Comparison of ENCODE assay signal across 8 mouse cellular contexts in genomic region chr11:117118721-117119321, GRCm38 (mm10). TPM values are rescaled to one million over a fixed set of nuclear protein-coding genes. Genes with fewer than 3 reads are reported as not detected.
DNase-seq lines count a peak whose midpoint lies in the region; ATAC-seq lines count a peak whose summit lies in the region.

No protein-coding gene starts in this region.

- intact Hi-C loops in left cerebral cortex, postnatal 10 days (cut with DNase I), result loop anchor here (5.0 kb wide), 1 partner anchor 37 kb away; no protein-coding TSS in a partner anchor

- ATAC-seq in kidney, embryonic 16.5 days (ENCODE audit: low FRiP score, low TSS enrichment), result no peak
- ATAC-seq in forebrain, embryonic 14.5 days, result no peak
- no peak for ATAC-seq in midbrain, embryonic 13.5 days
- ATAC-seq in megakaryocyte-erythroid progenitor cell, adult 5-6 weeks (replicated peaks; ENCODE audit: low FRiP score, low TSS enrichment, poor library complexity, severe bottlenecking), result no peak

- H3K4me3 ChIP-seq in kidney, embryonic 16.5 days (ENCODE audit: low read length), result peak overlapping the region; percentile 21
- H3K4me3 ChIP-seq in forebrain, embryonic 14.5 days (ENCODE audit: low read depth, low read length), result no peak overlapping the region
- no peak overlapping the region for H3K4me3 ChIP-seq in midbrain, embryonic 13.5 days (replicated peaks)

- peak overlapping the region; percentile 50 for H3K9ac ChIP-seq in kidney, embryonic 16.5 days (replicated peaks; ENCODE audit: low read length)
- peak overlapping the region; percentile 21; the same call in 1 of the 2 replicates for H3K9ac ChIP-seq in forebrain, embryonic 14.5 days (ENCODE audit: low read length)
- peak overlapping the region; percentile 41 for H3K9ac ChIP-seq in midbrain, embryonic 13.5 days (replicated peaks)

- no peak for DNase-seq in kidney, adult 18-20 months
- peak; percentile 97 for DNase-seq in brain, adult 2 months (ENCODE audit: low read depth, low spot score)
- DNase-seq in forebrain, embryonic 14.5 days (ENCODE audit: low spot score), result no peak
- no peak for DNase-seq in left cerebral cortex, postnatal 10 days (ENCODE audit: extremely low spot score in 1 of 2, low spot score in 2 of 2)
- no peak for DNase-seq in frontal cortex, postnatal 36 days (ENCODE audit: low spot score in 2 of 2)

- H3K4me1 ChIP-seq in kidney, embryonic 16.5 days (ENCODE audit: insufficient read depth, low read length), result peaks cover 72% of the 10 kb centered on the region
- H3K4me1 ChIP-seq in forebrain, embryonic 14.5 days (ENCODE audit: control insufficient read depth, insufficient read depth, low read length), result peaks cover 54% of the 10 kb centered on the region
- H3K4me1 ChIP-seq in midbrain, embryonic 13.5 days (replicated peaks), result peaks cover 87% of the 10 kb centered on the region

- 47% methylated on average over 11 of the region's 11 CpGs for WGBS in kidney, embryonic 16.5 days
- 36% methylated on average over 11 of the region's 11 CpGs for WGBS in forebrain, embryonic 14.5 days
- 32% methylated on average over 11 of the region's 11 CpGs for WGBS in midbrain, embryonic 13.5 days

- H3K27me3 ChIP-seq in kidney, embryonic 16.5 days (ENCODE audit: insufficient read depth, low read length), result no peaks in the 10 kb centered on the region
- no peaks in the 10 kb centered on the region for H3K27me3 ChIP-seq in forebrain, embryonic 14.5 days (replicated peaks; ENCODE audit: control insufficient read depth, insufficient read depth, low read length)
- H3K27me3 ChIP-seq in midbrain, embryonic 13.5 days, result no peaks in the 10 kb centered on the region

- peak overlapping the region; percentile 89 for H3K27ac ChIP-seq in kidney, embryonic 16.5 days (ENCODE audit: low read length)
- H3K27ac ChIP-seq in forebrain, embryonic 14.5 days (ENCODE audit: low read depth, low read length), result 0 out of 2 replicates have a peak overlapping the region, but pooled peaks have one; percentile 49
- H3K27ac ChIP-seq in midbrain, embryonic 13.5 days, result peak overlapping the region; percentile 32; the same call in 1 of the 2 replicates

- no peaks in the 10 kb centered on the region for H3K36me3 ChIP-seq in kidney, embryonic 16.5 days (ENCODE audit: insufficient read depth, low read length)
- peaks cover 22% of the 10 kb centered on the region for H3K36me3 ChIP-seq in forebrain, embryonic 14.5 days (ENCODE audit: control insufficient read depth, insufficient read depth, low read length)
- H3K36me3 ChIP-seq in midbrain, embryonic 13.5 days, result peaks cover 6% of the 10 kb centered on the region; the same call in 1 of the 2 replicates

- peak overlapping the region; percentile 40 for H3K4me2 ChIP-seq in kidney, embryonic 16.5 days (replicated peaks; ENCODE audit: low read depth, low read length)
- 0 out of 2 replicates have a peak overlapping the region, but pooled peaks have one; percentile 5 for H3K4me2 ChIP-seq in forebrain, embryonic 14.5 days (ENCODE audit: low read length)
- peak overlapping the region; percentile 19 for H3K4me2 ChIP-seq in midbrain, embryonic 13.5 days (replicated peaks)

- no peaks in the 10 kb centered on the region for H3K9me3 ChIP-seq in kidney, embryonic 16.5 days (ENCODE audit: low read length)
- no peaks in the 10 kb centered on the region for H3K9me3 ChIP-seq in forebrain, embryonic 14.5 days (replicated peaks; ENCODE audit: control insufficient read depth, low read length)
- H3K9me3 ChIP-seq in midbrain, embryonic 13.5 days, result no peaks in the 10 kb centered on the region

RNA-seq across cellular contexts. Expression of gene Sec14l1, which starts 3.9 kb away (rescaled TPM):
- polyA plus RNA-seq in kidney, embryonic 16.5 days (2015; fragmentation: Nextera tagmentation; extraction: Ambion mirVana), result 91.5 and 92.9 TPM in 2 replicates
- polyA plus RNA-seq in forebrain, embryonic 14.5 days (2014; fragmentation: Nextera tagmentation; extraction: Ambion mirVana), result 43.6 and 56.3 TPM in 2 replicates
- polyA plus RNA-seq in midbrain, embryonic 13.5 days (2015; fragmentation: Nextera tagmentation; extraction: Ambion mirVana), result 62.4 and 67.0 TPM in 2 replicates
- 13.5 and 14.4 TPM in 2 replicates for total RNA-seq in megakaryocyte-erythroid progenitor cell, adult 5-6 weeks (2014; fragmentation: Nextera tagmentation)
- 6.7 and 10.6 TPM in 2 replicates for total RNA-seq in megakaryocyte-erythroid progenitor cell, adult 5-6 weeks (2017)
- total RNA-seq in left cerebral cortex, postnatal 10 days (2021), result 100 to 1,000 TPM; 144 to 145 TPM

Comparison
In these comparisons a context has a peak if more than half of its experiments do, and no peak if none do; other contexts are left out.
1. H3K27ac ChIP-seq: peak in every context shown above with its lines; median percentile 89 in kidney, embryonic 16.5 days; 49 in forebrain, embryonic 14.5 days; 32 in midbrain, embryonic 13.5 days.